Mouse (Mus musculus): Measurements from ENCODE around the gene Gpr85. TPM values are rescaled to one million over a fixed set of nuclear protein-coding genes. Genes with fewer than 3 reads are reported as not detected.

Gene Gpr85
- total RNA-seq, 4 experiments from 2014 or later = 34.9 to 43.6 (median 39.3) TPM

GRCm38 (mm10) chr6:13816661-13817060 lies 23.1 kb downstream of the Gpr85 start:
- no peak for DNase-seq (ENCODE audit: low spot score in 2 of 2)

- DNase-seq (ENCODE audit: low spot score in 2 of 2) = no peak
These were observed 27.6 kb downstream of the Gpr85 start for GRCm38 (mm10) chr6:13812157-13812556.

GRCm38 (mm10) chr6:13800071-13800470 lies 39.7 kb downstream of the Gpr85 start:
- DNase-seq (ENCODE audit: low spot score in 2 of 2) = no peak

GRCm38 (mm10) chr6:13797389-13797788 lies 42.4 kb downstream of the Gpr85 start:
- DNase-seq (ENCODE audit: low spot score in 2 of 2) = no peak

Other genes with a start within 250 kb of the Gpr85 start
- gene Tmem168, start 231.8 kb downstream of the Gpr85 start, total RNA-seq (2022) = 10 to 100 TPM; 14.0 to 14.8 (median 14.3) TPM
- 10 to 100 TPM; 19.6 to 24.9 (median 21.5) TPM for gene Bmt2, start 162.0 kb downstream of the Gpr85 start, total RNA-seq (2022)
- 10 to 100 TPM; 40.4 to 45.2 (median 42.0) TPM for gene 2610001J05Rik, start 31.6 kb upstream of the Gpr85 start, total RNA-seq (2022)